Mouse (Mus musculus) urinary bladder, postnatal 14 days (tissue): ENCODE data around the gene Olfr764-ps1.
A peak's percentile ranks its signal among the peaks of the same experiment; 100 is the strongest.
"Not testable (repeated sequence)": the region's sequence is repeated elsewhere in the genome, so short reads cannot be mapped to it uniquely, and the experiment has no call there.

Experiments
- DNase-seq: peaks from one replicate; pipeline ENCODE4 v3.0.0; 2021; ENCODE audit warnings: low spot score

Gene Olfr764-ps1

DNA sequence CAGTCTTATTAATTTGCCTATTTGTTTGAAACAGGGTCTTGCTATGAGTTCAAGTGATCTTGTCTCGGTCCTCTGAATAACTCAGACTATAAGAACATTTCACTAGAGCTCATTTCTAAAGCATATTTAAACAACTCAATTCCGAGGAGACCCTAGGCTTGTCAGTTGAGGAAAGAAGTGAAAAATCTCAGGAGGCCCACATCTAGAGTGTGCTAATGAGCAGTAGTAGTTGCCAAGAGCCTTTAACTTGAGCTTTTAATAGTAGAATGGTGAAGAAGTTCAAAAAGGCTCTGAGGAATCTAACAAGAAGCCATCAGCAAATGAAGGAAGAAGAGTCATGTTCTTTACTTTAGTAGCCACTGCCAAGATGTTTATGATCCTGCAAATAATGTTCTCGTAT is at the start of gene Olfr764-ps1:
Gene Olfr764-ps1, minus strand, starts transcription at position 101 of the 400 bp plus-strand sequence.
- DNase-seq = no peak

DNA sequence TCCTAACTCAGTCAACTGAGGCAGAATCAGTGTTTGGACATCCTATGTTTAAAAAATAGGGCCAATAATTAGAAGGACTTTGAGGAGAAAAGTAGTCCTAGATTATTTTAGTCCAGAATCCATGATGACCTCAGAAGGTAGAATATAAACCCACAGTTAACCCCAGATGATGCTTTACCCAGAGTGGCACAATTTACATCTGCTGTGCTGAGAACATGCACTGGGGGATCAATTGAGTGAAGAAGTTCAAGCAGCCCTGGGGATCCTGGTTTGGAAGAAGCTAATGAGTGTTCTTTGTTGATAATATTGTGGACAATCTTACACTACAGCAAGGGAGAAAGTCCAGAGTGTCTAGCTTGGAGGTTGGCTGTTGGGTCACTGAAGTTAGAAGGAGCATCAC is 43.1 kb upstream of the Olfr764-ps1 start, which contains the start of gene Olfr767:
Gene Olfr767, minus strand, starts transcription at position 101 of the 400 bp plus-strand sequence.
- not testable (repeated sequence) for DNase-seq

DNA sequence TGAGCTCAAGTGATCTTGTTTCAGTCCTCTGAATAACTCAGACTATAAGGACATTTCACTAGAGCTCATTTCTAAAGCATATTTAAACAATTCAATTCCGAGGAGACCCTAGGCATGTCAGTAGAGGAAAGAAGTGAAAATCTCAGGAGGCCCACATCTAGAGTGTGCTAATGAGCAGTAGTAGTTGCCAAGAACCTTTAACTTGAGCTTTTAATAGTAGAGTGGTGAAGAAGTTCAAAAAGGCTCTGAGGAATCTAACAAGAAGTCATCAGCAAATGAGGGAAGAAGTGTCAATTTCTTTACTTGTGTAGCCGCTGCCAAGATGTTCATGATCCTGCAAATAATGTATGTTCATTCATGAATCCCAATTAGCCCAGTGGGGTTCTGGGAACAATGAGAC is 29.2 kb upstream of the Olfr764-ps1 start, which contains the start of gene Olfr766-ps1:
Gene Olfr766-ps1, minus strand, starts transcription at position 101 of the 400 bp plus-strand sequence.
- DNase-seq = no peak

DNA sequence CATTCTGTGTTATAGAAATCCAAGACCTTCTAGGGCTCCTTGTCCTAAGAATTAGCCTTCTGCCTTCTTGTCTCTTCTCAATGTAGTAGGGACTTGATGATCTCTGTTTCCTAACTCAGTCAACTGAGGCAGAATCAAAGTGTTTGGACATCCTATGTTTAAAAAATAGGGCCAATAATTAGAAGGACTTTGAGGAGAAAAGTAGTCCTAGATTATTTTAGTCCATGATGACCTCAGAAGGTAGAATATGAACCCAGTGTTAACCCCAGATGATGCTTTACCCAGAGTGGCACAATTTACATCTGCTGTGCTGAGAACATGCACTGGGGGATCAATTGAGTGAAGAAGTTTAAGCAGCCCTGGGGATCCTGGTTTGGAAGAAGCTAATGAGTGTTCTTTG is 10.2 kb upstream of the Olfr764-ps1 start, which contains the start of gene Olfr765:
Gene Olfr765, minus strand, starts transcription at position 101 of the 400 bp plus-strand sequence.
- DNase-seq = not testable (repeated sequence)

DNA sequence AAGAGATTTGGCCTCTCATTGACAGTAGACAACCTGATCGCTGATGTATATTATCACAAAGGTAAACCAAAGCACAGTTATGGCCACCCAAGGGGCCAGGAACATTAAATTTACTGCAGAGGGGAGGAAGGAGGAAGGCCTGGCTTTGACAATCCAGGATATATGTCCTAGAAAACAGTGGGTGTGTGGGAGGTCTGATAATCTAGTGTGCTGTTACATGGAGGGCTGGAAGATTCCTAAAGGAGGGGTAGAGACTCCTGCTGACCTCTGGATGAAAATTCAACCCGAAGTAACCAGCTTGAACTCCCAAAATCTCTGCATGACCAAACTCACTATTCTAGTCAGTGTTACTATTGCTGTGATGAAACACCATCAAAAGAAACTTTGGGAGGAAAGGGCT is 11.4 kb downstream of the Olfr764-ps1 start:
- DNase-seq = no peak

- DNase-seq = peak; percentile 48
Measured at GRCm38 (mm10) chr10:129026018-129026662, 13.6 kb downstream of the Olfr764-ps1 start.

GRCm38 (mm10) chr10:129023319-129023718 is 16.4 kb downstream of the Olfr764-ps1 start:
- DNase-seq = no peak

GRCm38 (mm10) chr10:129014477-129014876 is 25.2 kb downstream of the Olfr764-ps1 start:
- no peak for DNase-seq

- DNase-seq = not testable (repeated sequence)
Measured at GRCm38 (mm10) chr10:129011511-129011910, 28.2 kb downstream of the Olfr764-ps1 start.

- no peak for DNase-seq
Measured at GRCm38 (mm10) chr10:129010288-129010841, 29.3 kb downstream of the Olfr764-ps1 start, which contains the start of gene Olfr763. Gene Olfr763, plus strand, starts transcription at chr10:129010791.

DNA sequence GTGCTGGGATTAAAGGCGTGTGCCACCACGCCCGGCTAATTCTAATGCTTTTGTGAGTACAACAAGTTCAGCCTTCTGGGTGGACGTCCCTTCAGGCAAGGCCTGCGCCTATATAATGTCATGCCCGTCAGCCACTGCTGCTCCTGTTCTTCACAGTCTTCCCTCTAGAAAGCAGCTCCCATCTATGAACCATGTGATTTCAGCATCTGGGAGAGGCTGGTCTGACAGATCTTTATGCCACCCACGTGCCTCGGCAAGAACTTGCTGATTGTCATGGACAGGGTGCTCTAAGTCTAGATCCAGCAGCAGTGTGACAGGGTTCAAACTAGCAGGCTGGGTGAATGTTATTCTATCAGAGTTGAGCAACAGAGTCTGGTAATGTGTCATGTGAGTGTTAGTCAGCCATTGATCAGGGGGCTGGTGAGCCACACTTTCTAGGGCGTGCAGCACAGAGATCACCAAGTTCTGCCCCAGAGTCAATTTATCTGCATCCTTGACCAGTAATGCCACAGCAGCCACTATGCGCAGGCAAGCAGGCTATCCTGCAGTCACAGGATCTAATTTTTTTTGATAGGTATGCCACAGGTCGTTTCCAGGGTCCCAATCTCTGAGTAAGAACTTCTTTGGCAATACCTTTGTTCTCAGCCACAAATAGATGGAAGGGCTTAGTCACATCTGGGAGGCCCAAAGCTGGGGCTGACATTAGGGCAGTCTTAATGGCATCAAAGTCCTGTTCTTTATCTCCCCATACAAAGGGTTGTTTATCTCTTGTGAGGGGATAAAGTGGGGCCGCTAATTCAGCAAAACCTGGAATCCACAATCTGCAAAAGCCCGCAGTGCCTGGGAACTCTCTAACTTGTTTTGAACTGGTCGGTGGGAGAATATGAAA is 35.4 kb downstream of the Olfr764-ps1 start:
- DNase-seq = no peak

GRCm38 (mm10) chr10:128996523-128997040 is 43.1 kb downstream of the Olfr764-ps1 start:
- no peak for DNase-seq

DNA sequence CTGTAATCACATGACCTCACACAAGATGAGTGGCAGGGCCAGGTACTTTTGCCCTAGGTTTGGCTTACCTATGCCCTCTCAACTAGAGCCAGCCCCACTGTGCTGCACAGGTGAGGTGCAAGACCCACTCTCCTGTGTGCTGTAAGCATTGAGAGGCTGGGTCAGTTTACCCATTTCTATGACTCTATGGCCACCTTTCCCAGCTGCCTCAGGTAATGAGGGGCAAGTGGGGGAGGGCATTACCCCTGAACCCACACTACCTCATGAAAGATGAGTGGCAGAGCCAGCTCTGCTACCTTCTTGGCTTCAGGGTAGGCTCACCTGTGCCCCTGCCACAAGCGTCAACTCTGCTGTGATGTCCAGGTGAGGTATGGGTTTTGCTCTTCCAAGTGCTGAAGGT is 43.9 kb downstream of the Olfr764-ps1 start:
- DNase-seq = no peak

DNA sequence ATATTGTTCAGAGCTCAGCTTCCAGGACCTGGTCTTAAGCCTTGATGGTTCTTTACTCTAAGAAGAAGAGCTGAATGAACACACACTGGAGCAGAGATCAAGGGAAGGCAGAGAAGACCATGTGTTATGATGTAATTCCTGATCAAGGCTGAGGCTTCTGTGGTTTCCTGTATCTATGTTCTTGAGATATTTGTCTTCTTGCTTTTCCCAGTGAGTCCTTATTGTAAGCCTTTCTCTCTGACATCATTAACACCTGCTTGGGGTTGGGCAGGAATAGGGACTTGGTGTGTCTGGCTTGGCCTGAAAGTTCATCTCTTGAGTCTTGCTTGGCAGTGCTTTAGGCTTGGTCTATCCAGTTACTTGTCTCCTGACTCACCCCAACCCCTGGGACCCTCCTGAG is 48.7 kb downstream of the Olfr764-ps1 start:
- DNase-seq = no peak

DNA sequence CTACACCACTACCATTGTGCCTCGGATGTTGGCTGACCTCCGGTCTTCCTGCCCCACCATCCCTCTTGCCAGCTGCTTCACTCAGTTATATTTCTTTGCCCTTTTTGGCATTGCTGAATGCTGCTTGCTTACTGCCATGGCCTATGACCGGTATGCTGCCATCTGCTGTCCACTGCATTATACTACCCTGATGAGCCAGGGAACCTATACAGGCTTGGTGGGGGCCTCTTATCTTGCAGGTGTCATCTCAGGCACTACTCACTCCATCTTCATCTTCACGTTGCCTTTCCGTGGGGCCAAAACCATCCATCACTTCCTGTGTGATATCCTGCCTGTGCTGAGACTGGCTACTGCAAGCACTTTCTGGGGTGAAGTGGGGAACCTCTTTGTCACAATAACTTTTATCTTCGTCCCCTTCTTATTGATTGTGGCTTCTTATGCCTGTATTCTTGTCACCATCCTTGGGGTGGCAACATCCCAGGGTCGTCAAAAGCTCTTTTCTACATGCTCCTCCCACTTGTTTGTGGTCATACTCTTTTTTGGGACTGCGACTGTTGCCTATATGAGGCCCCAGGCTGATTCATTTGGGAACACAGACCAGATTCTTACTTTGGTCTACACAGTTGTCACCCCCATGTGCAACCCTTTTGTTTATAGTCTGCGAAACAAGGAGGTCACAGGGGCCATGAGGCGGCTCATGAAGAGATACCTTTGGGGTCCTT is 49.4 kb downstream of the Olfr764-ps1 start:
- DNase-seq = not testable (repeated sequence)

DNA sequence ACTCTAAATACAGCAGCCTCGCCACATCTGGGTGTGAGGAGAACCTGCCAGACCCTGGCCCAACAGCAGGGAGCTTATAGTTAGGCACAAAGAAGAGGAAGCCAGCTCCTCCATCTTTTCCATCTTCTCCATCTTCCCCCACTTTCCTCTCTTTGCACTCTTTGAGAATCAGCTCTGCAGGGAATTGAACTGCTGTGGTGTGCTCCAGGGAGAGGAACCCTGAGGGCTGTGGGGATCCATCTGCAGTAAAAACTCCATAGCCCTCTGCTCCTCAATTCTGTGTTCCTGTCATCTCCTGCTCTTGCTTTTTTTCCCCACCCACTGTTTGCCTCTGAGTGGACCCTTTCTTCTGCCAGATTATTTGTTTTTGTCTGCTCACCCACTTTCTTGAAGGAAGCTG is 50.6 kb downstream of the Olfr764-ps1 start, which contains the start of gene Olfr9:
Gene Olfr9, plus strand, starts transcription at position 301 of the 400 bp plus-strand sequence.
- DNase-seq = not testable (repeated sequence)
